Mouse (Mus musculus): ENCODE results near the gene Cxcr1. TPM values are rescaled to one million over a fixed set of nuclear protein-coding genes. Genes with fewer than 3 reads are reported as not detected.
"Not testable (repeated sequence)": the region's sequence is repeated elsewhere in the genome, so short reads cannot be mapped to it uniquely, and the experiment has no call there.

The Cxcr1 gene
- polyA plus RNA-seq, 1 experiment from 2014 or later, result not detected

GRCm38 (mm10) chr1:74190471-74190870, 4.0 kb downstream of the Cxcr1 start:
- no peak overlapping the region for H3K27ac ChIP-seq
- no peaks in the 10 kb centered on the region for H3K36me3 ChIP-seq
- H3K4me1 ChIP-seq, result no peaks in the 10 kb centered on the region
- no peak for ATAC-seq (ENCODE audit: low FRiP score)
- H3K4me3 ChIP-seq, result no peak overlapping the region
- WGBS, result 84% methylated on average over 7 of the region's 7 CpGs
- no peaks in the 10 kb centered on the region for H3K27me3 ChIP-seq
- no peak overlapping the region for H3K4me2 ChIP-seq (replicated peaks)
- no peak overlapping the region for H3K9ac ChIP-seq
- no peaks in the 10 kb centered on the region for H3K9me3 ChIP-seq (replicated peaks)

GRCm38 (mm10) chr1:74183006-74183405, 11.4 kb downstream of the Cxcr1 start:
- Histone ChIP-seq H3K9ac (no peak overlapping the region), H3K27me3 (no peaks in the 10 kb centered on the region), H3K27ac (no peak overlapping the region), H3K9me3 (replicated peaks) (no peaks in the 10 kb centered on the region), H3K36me3 (no peaks in the 10 kb centered on the region), H3K4me3 (no peak overlapping the region), H3K4me2 (replicated peaks) (no peak overlapping the region), H3K4me1 (no peaks in the 10 kb centered on the region)
- ATAC-seq (ENCODE audit: low FRiP score), result no peak
- WGBS, result 74% methylated on average over 2 of the region's 2 CpGs

GRCm38 (mm10) chr1:74181462-74181861, 13.0 kb downstream of the Cxcr1 start:
- no peak for ATAC-seq (ENCODE audit: low FRiP score)
- Histone ChIP-seq H3K4me1 (no peaks in the 10 kb centered on the region), H3K9ac (no peak overlapping the region), H3K4me3 (no peak overlapping the region), H3K27me3 (no peaks in the 10 kb centered on the region), H3K27ac (no peak overlapping the region), H3K4me2 (replicated peaks) (no peak overlapping the region), H3K9me3 (replicated peaks) (no peaks in the 10 kb centered on the region), H3K36me3 (no peaks in the 10 kb centered on the region)
- 65% methylated on average over 2 of the region's 2 CpGs for WGBS

DNA sequence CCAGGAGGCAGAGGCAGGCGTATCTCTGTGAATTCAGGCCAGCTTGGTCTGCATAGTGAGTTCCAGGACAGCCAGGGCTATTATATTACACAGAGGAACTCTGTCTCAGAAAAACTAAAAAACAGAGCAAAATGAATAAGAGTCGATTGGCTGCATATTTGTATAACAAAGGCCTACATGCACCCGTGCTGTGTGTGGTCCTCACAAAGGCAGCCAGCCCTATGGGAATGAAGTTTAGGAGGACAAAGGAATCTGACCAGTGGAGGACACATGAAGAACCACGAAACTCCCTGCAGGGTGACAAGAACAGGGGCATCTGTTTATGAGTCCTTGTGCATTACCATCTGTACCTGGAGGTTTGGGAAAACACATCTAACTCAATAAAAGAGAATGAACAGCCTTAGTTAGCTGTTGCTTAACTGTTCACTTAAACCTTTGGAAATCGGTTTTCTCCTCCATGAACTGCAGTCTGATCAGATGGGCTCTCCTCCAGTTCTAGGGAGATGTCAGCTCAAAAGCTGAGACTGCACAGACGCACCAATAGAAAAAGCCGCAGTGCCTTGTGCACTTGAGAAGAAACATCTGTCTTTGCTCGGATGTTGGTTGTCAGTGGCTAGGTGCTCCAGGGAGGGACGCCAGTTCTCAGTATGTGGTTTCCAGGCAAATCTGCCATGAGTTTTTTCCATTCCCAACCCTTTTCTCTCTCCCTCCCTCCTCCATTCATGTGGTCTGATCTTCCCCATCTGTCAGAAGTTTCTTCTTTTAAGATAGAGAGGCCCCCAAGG, 14.6 kb downstream of the Cxcr1 start:
- Histone ChIP-seq H3K4me2 (replicated peaks) (no peak overlapping the region), H3K4me1 (no peaks in the 10 kb centered on the region), H3K9me3 (replicated peaks) (no peaks in the 10 kb centered on the region), H3K27me3 (no peaks in the 10 kb centered on the region), H3K27ac (no peak overlapping the region), H3K9ac (no peak overlapping the region), H3K36me3 (no peaks in the 10 kb centered on the region), H3K4me3 (no peak overlapping the region)
- ATAC-seq (ENCODE audit: low FRiP score), result no peak
- 56% methylated on average over 9 of the region's 9 CpGs for WGBS

- no peaks in the 10 kb centered on the region for H3K27me3 ChIP-seq
- no peak overlapping the region for H3K27ac ChIP-seq
- no peaks in the 10 kb centered on the region for H3K36me3 ChIP-seq
- H3K4me1 ChIP-seq, result no peaks in the 10 kb centered on the region
- no peak overlapping the region for H3K4me2 ChIP-seq (replicated peaks)
- WGBS, result 88% methylated on average over 3 of the region's 3 CpGs
- no peaks in the 10 kb centered on the region for H3K9me3 ChIP-seq (replicated peaks)
- no peak overlapping the region for H3K9ac ChIP-seq
- no peak overlapping the region for H3K4me3 ChIP-seq
- no peak for ATAC-seq (ENCODE audit: low FRiP score)
Measured at GRCm38 (mm10) chr1:74178618-74179017, 15.8 kb downstream of the Cxcr1 start.

GRCm38 (mm10) chr1:74175731-74176130, 18.7 kb downstream of the Cxcr1 start:
- no peaks in the 10 kb centered on the region for H3K27me3 ChIP-seq
- H3K9ac ChIP-seq, result no peak overlapping the region
- no peak for ATAC-seq (ENCODE audit: low FRiP score)
- H3K27ac ChIP-seq, result no peak overlapping the region
- H3K4me3 ChIP-seq, result no peak overlapping the region
- WGBS, result 81% methylated on average over 4 of the region's 4 CpGs
- no peaks in the 10 kb centered on the region for H3K9me3 ChIP-seq (replicated peaks)
- H3K4me1 ChIP-seq, result no peaks in the 10 kb centered on the region
- H3K4me2 ChIP-seq (replicated peaks), result no peak overlapping the region
- H3K36me3 ChIP-seq, result no peaks in the 10 kb centered on the region

DNA sequence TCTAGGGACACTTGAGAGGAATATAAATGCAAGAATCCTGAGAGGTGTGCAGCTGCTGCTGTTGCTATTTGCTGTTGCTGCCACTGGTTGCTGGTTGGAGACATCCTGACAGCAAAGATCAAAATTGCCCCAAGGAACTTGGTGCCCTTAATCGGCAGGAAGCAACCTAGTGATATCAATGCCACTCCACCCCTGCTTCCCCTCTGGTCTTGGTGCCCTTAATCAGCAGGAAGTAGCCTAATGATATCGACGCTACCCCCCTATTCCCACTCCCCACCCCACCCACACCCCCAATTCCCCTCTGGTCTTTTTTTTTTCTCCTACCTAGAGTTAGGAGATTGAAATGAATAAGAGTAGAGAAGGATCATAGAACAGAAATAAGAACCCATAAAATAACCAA, 21.7 kb downstream of the Cxcr1 start:
- no peaks in the 10 kb centered on the region for H3K36me3 ChIP-seq
- H3K27ac ChIP-seq, result no peak overlapping the region
- H3K4me1 ChIP-seq, result no peaks in the 10 kb centered on the region
- WGBS, result 89% methylated on average over 3 of the region's 3 CpGs
- H3K9ac ChIP-seq, result no peak overlapping the region
- ATAC-seq (ENCODE audit: low FRiP score), result no peak
- no peak overlapping the region for H3K4me2 ChIP-seq (replicated peaks)
- no peaks in the 10 kb centered on the region for H3K27me3 ChIP-seq
- no peak overlapping the region for H3K4me3 ChIP-seq
- H3K9me3 ChIP-seq (replicated peaks), result no peaks in the 10 kb centered on the region

GRCm38 (mm10) chr1:74169721-74170120, 24.7 kb downstream of the Cxcr1 start:
- H3K4me1 ChIP-seq, result no peaks in the 10 kb centered on the region
- no peaks in the 10 kb centered on the region for H3K9me3 ChIP-seq (replicated peaks)
- no peak overlapping the region for H3K27ac ChIP-seq
- no peaks in the 10 kb centered on the region for H3K27me3 ChIP-seq
- no peak overlapping the region for H3K4me3 ChIP-seq
- no peak for ATAC-seq (ENCODE audit: low FRiP score)
- H3K9ac ChIP-seq, result no peak overlapping the region
- H3K4me2 ChIP-seq (replicated peaks), result no peak overlapping the region
- no peaks in the 10 kb centered on the region for H3K36me3 ChIP-seq
- WGBS, result 84% methylated on average over 3 of the region's 3 CpGs

GRCm38 (mm10) chr1:74167136-74167535, 27.3 kb downstream of the Cxcr1 start:
- Histone ChIP-seq H3K27ac (no peak overlapping the region), H3K36me3 (no peaks in the 10 kb centered on the region), H3K27me3 (no peaks in the 10 kb centered on the region), H3K9me3 (replicated peaks) (no peaks in the 10 kb centered on the region), H3K4me3 (no peak overlapping the region), H3K4me2 (replicated peaks) (no peak overlapping the region), H3K9ac (no peak overlapping the region), H3K4me1 (no peaks in the 10 kb centered on the region)
- 78% methylated on average over 5 of the region's 5 CpGs for WGBS
- ATAC-seq (ENCODE audit: low FRiP score), result no peak

DNA sequence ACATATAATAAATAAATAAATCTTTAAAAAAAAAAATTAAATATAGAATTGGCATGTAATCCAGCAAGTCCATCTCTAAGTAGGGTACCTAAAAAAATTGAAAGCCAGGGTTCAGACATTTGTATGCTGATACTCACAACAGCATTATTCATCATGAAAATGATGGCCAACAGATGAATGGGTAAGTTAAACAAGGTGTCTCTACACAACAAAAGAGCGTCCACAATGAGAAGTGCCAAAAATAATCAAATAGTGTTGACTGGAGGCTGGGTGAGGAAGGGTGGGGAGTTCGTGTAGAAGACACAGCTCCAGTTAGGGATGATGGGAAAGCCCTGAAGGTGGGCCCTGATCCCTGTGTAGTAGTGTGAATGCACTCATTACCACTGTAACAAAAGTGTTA, 34.4 kb downstream of the Cxcr1 start:
- WGBS, result 81% methylated on average over 2 of the region's 2 CpGs
- Histone ChIP-seq H3K27me3 (no peaks in the 10 kb centered on the region), H3K36me3 (no peaks in the 10 kb centered on the region), H3K9ac (no peak overlapping the region), H3K9me3 (replicated peaks) (no peaks in the 10 kb centered on the region), H3K4me2 (replicated peaks) (no peak overlapping the region), H3K4me1 (no peaks in the 10 kb centered on the region), H3K4me3 (no peak overlapping the region), H3K27ac (no peak overlapping the region)
- ATAC-seq (ENCODE audit: low FRiP score), result no peak

GRCm38 (mm10) chr1:74159613-74160012, 34.8 kb downstream of the Cxcr1 start:
- ATAC-seq (ENCODE audit: low FRiP score); H3K4me1 ChIP-seq; H3K9me3 ChIP-seq (replicated peaks); H3K27me3 ChIP-seq; H3K36me3 ChIP-seq; H3K4me3 ChIP-seq; H3K9ac ChIP-seq; H3K4me2 ChIP-seq (replicated peaks); H3K27ac ChIP-seq: not testable (repeated sequence)
- WGBS, result 80% methylated on average over 5 of the region's 5 CpGs

DNA sequence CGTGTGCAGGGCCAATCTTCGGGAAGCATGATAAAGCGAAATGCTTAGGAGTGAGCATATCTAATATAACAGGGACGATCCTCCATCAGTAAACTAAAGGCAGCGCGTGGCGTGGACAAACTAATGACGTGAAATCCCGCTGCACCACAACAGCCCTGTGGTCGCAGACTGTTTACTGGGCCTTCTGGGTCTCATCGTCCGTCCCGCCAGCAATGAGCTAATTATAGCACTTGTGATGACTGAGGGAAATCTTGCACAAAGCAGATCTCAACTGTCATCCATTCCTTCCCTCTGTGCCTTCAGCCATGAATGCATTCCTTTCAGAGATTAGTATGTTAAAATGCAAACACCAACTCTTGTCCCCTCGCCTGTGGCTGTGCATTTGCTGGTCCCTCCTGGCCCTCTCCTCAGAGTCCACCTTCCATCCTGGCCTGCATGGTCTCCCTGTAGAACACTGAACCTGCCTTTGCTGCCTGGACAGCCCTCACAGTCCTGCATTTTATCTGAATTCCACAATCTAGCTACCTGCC, 38.0 kb downstream of the Cxcr1 start:
- no peak overlapping the region for H3K4me2 ChIP-seq (replicated peaks)
- no peak overlapping the region for H3K27ac ChIP-seq
- no peak for ATAC-seq (ENCODE audit: low FRiP score)
- no peaks in the 10 kb centered on the region for H3K36me3 ChIP-seq
- H3K4me1 ChIP-seq, result 0 out of 2 replicates have a peak, but pooled peaks cover 2% of the 10 kb centered on the region
- no peak overlapping the region for H3K9ac ChIP-seq
- no peak overlapping the region for H3K4me3 ChIP-seq
- WGBS, result 80% methylated on average over 14 of the region's 14 CpGs
- no peaks in the 10 kb centered on the region for H3K27me3 ChIP-seq
- H3K9me3 ChIP-seq (replicated peaks), result no peaks in the 10 kb centered on the region

GRCm38 (mm10) chr1:74155435-74156012, 38.9 kb downstream of the Cxcr1 start:
- no peak for ATAC-seq (ENCODE audit: low FRiP score)
- Histone ChIP-seq H3K4me3 (no peak overlapping the region), H3K27ac (no peak overlapping the region), H3K9ac (no peak overlapping the region), H3K27me3 (no peaks in the 10 kb centered on the region), H3K9me3 (replicated peaks) (no peaks in the 10 kb centered on the region), H3K4me1 (0 out of 2 replicates have a peak, but pooled peaks cover 2% of the 10 kb centered on the region), H3K36me3 (no peaks in the 10 kb centered on the region), H3K4me2 (replicated peaks) (no peak overlapping the region)
- WGBS, result 87% methylated on average over 6 of the region's 6 CpGs

Data from hindbrain, embryonic 12.5 days (tissue).